Mouse (Mus musculus): ENCODE data around the gene 1700029F12Rik.

- TF ChIP-seq EP300 (IDR thresholded peaks at IDR 0.05; ENCODE audit: low read depth in 1 of 2, low read length in 2 of 2) (no peak), TAL1 (IDR thresholded peaks at IDR 0.05; ENCODE audit: low read length) (no peak), GATA1 (IDR thresholded peaks at IDR 0.05; ENCODE audit: low read depth, low read length) (no peak), MYC (IDR thresholded peaks at IDR 0.05; ENCODE audit: low read depth, low read length) (no peak), USF2 (IDR thresholded peaks at IDR 0.05; ENCODE audit: borderline replicate concordance in 1 of 2, insufficient read depth in 1 of 2, low read depth in 1 of 2, low read length in 2 of 2) (no peak), CTCF (IDR thresholded peaks at IDR 0.05 in 2 of 3, conservative IDR thresholded peaks at IDR 0.05 in 1 of 3; ENCODE audit: control insufficient read depth in 1 of 3, insufficient read depth in 1 of 3, low read depth in 2 of 3, low read length in 3 of 3, poor library complexity in 1 of 3, severe bottlenecking in 1 of 3) (no peak), POLR2A (IDR thresholded peaks at IDR 0.05; ENCODE audit: control insufficient read depth in 1 of 2, insufficient read depth in 1 of 2, low read depth in 1 of 2, low read length in 2 of 2, poor library complexity in 1 of 2) (no peak), UBTF (IDR thresholded peaks at IDR 0.05; ENCODE audit: borderline replicate concordance, insufficient read depth, low read depth, low read length) (no peak), POLR2AphosphoS2 (IDR thresholded peaks at IDR 0.05; ENCODE audit: low read length) (no peak), MAZ (IDR thresholded peaks at IDR 0.05; ENCODE audit: low read depth, low read length) (no peak), RAD21 (IDR thresholded peaks at IDR 0.05; ENCODE audit: low read depth, low read length) (no peak), ZC3H11A (IDR thresholded peaks at IDR 0.05; ENCODE audit: low read depth, low read length) (no peak), ZNF384 (IDR thresholded peaks at IDR 0.05; ENCODE audit: low read depth, low read length) (no peak)
These were observed 39.3 kb upstream of the 1700029F12Rik start for GRCm38 (mm10) chr13:97073497-97073896.

All from MEL (cell line).